Mouse (Mus musculus) brain, embryonic 14.5 days (tissue): ENCODE measurements around the gene Eml3.

Experiments used
- CTCF ChIP-seq: fragments of 200-500 bp; IDR thresholded peaks from 2 replicates; pipeline ENCODE4 v1.5.1; 2012; ENCODE audit warnings: inconsistent platforms, mild to moderate bottlenecking, moderate library complexity, borderline replicate concordance; ENCODE audit not compliant: insufficient read depth, insufficient read length; ENCODE audit errors: extremely low read depth
- POLR2A ChIP-seq: fragments of 200-500 bp; IDR thresholded peaks from 2 replicates; pipeline ENCODE4 v1.6.1; 2012; ENCODE audit warnings: mild to moderate bottlenecking, inconsistent platforms, borderline replicate concordance; ENCODE audit not compliant: poor library complexity, insufficient read depth, insufficient read length, severe bottlenecking; ENCODE audit errors: extremely low read depth

- TF ChIP-seq CTCF, result no peak
- no peak for TF ChIP-seq POLR2A
These were observed 11.8 kb downstream of the Eml3 start for GRCm38 (mm10) chr19:8941136-8941514.
